Mouse (Mus musculus): ENCODE measurements around the gene Dixdc1.
"Not testable (repeated sequence)": the region's sequence is repeated elsewhere in the genome, so short reads cannot be mapped to it uniquely, and the experiment has no call there.

Gene Dixdc1

GRCm38 (mm10) chr9:50646826-50647370, 92.4 kb downstream of the Dixdc1 start:
- no peak for DNase-seq

DNA sequence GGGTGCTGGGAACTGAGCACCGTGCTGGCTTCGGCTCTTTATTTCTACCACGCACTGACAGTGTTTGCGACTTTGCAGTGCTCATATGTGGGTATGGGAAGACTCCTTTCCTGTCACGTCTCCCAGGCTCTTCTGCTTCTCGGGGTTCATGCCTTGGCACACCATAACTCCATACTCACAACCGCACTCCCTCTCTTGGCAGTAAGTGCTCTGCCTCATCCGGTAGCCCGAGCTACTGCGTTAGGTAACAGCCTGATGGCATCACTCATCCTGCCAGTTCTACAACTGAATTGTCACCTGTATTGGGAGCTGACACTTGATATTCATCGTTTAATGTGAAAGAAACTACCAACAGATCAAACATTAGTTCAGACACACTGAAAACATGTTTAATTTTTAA, 105.0 kb downstream of the Dixdc1 start:
- DNase-seq, result no peak

GRCm38 (mm10) chr9:50633059-50633458, 106.3 kb downstream of the Dixdc1 start:
- DNase-seq, result peak; percentile 28

DNA sequence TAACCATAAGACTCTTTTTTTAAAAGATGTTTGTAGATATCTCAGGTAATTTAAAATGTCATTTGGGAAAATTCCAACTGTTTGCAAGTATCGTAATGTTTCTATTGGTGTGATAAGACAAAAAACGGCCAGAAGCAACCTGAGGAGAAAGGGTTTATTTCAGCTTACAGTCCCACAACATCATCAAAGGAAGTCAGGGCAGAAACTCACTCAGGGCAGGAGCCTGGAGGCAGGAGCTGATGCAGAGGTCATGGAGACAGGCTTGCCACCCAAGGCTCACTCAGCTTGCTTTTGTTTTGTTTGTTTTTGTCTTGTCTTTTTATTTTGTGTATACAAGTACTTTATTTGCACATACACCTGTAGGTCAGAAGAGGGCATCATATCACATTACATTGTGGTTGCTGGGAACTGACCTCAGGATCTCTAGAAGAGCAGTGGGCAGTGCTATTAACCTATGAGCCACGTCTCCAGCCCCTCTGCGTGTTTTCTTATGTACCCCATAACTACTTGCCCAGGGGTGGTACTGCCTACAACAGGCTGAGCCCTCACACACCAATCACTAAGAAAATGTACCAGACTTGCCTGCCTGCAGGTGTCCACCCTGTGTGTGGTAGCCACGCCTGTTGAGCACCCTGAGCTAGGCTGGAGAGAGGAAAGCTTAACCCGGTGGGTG, 107.2 kb downstream of the Dixdc1 start:
- no peak for DNase-seq

DNA sequence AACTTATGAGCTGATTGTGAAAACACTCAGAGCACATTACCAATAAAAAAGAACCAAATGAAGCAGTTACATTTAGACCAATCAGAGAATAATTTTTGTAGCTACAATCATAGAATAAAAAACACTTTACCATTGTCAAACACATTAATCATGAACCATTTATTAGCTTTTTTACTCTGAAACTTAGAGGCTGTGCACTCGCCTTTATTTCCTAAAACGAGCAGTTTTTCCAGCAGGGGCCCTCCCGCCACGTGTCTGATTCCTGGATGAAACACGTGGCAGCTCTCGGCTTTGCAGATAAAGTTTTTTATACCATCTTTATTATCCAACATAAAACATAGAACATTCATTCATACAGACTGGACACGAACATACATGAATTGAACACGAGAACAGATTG, 108.4 kb downstream of the Dixdc1 start:
- not testable (repeated sequence) for DNase-seq

DNA sequence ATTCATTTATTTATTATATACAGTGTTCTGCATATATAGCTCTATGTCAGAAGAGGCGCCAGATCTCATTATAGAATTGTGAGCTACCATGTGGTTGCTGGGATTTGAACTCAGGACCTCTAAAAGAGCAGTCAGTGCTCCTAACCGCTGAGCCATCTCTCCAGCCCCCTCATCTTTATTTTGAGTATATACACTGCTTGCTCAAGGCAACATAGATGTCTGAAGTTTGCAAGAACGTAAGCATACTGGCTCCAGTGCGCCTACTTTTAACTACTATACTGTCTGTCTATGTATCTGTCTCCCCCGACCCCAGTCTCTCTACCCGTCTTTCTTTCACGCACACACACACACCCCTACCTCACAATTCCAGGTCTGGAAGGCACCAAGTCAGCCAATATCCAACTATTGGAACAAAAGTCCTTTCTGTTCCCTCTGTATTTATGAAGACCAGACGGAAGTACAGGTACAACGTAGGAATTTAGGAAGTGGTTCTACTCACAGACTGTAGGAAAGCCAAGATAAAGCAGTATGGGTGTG, 121.5 kb downstream of the Dixdc1 start:
- DNase-seq, result no peak

DNA sequence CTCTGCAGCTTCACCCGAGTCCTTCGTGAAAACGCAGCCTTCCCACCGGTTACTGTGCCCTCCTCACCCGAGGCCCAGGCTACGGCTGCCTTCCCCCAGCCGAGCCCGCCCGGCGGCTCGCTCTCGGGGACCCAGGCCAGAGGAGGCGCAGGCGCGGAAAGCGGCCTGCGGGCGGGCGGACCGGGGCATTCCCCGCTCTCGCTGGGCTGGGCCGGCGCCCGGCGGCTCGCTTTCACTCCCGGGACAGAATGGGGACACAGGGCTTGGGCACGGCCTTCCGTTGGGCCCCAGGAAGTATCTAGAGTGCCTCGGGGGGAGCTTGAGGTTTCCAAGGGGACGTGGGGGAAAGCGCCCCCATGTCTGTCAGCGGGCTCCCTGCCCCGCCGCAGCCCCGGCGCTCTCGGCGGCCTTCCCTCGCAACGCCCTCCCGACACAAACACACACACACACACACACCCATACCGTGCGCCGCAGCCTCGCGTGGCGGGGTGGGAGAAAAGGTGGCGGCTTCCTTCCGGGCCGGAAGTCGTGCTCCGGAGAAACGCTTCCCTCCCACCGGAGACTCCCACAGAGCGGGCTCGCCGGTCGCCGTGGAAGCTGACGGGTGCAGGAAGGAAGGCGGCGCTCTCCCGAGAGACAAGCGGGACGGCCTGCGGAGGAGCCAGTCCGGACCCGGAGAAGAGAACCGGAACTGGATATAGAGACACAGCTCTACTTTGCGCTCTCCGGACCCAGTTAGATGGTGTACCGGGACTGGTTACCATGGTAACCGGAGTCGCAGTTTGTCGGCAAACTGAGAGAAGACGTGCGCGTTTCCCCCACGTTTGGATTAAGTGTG, 122.3 kb downstream of the Dixdc1 start, which contains the start of the genes Pih1d2 and Nkapd1:
Gene Pih1d2 (plus strand): TSS at position 556 of the 838 bp plus-strand sequence.
Gene Nkapd1 (minus strand): TSS at position 699 of the 838 bp plus-strand sequence.
- peak; percentile 87 for DNase-seq

GRCm38 (mm10) chr9:50616161-50616560, 123.2 kb downstream of the Dixdc1 start:
- no peak for DNase-seq
